Mouse (Mus musculus) testis, adult 2 months (tissue): ENCODE data around the gene Gtf3c5. TPM values are rescaled to one million over a fixed set of nuclear protein-coding genes. Genes with fewer than 3 reads are reported as not detected.

Experiments used
- H3K27ac ChIP-seq: fragments of 200-500 bp; 2 replicates; pipeline ENCODE4 v1.5.1; 2012; ENCODE audit warnings: low read depth, low read length; ENCODE audit not compliant: control insufficient read depth, insufficient read depth
- H3K27me3 ChIP-seq: fragments of 200-500 bp; 2 replicates; pipeline ENCODE4 v1.6.1; 2012; ENCODE audit warnings: mild to moderate bottlenecking, low read length, moderate library complexity; ENCODE audit not compliant: control insufficient read depth, insufficient read depth
- H3K36me3 ChIP-seq: fragments of 200-500 bp; 2 replicates; pipeline ENCODE4 v1.6.1; 2012; ENCODE audit warnings: mild to moderate bottlenecking, low read length; ENCODE audit not compliant: control insufficient read depth, insufficient read depth
- H3K4me1 ChIP-seq: fragments of 200-500 bp; 2 replicates; pipeline ENCODE4 v1.6.1; 2012; ENCODE audit warnings: low read length; ENCODE audit not compliant: control insufficient read depth, insufficient read depth
- H3K4me3 ChIP-seq: fragments of 200-500 bp; 2 replicates; pipeline ENCODE4 v1.5.1; 2012; ENCODE audit warnings: low read depth, mild to moderate bottlenecking, low read length, moderate library complexity, mixed read lengths; ENCODE audit not compliant: control insufficient read depth
- CTCF ChIP-seq: fragments of 200-500 bp; IDR thresholded peaks from 2 replicates; pipeline ENCODE4 v1.5.1; 2012; ENCODE audit warnings: low read depth, mild to moderate bottlenecking, inconsistent platforms, low read length, moderate library complexity; ENCODE audit not compliant: control insufficient read depth, insufficient read depth, insufficient replicate concordance
- POLR2A ChIP-seq: fragments of 200-500 bp; IDR thresholded peaks from 2 replicates; pipeline ENCODE4 v1.6.1; 2012; ENCODE audit warnings: low read depth, mild to moderate bottlenecking, inconsistent platforms, low read length, moderate library complexity; ENCODE audit not compliant: control insufficient read depth
- polyA plus RNA-seq: library from polyadenylated mRNA; depleted of rRNA; stranded (reverse); fragments of >200 nt; gene quantifications from 2 replicates; pipeline ENCODE4 v1.2.3, GENCODE M21; 2012

Gtf3c5 gene
- polyA plus RNA-seq, 1 experiment: 17.3 TPM

DNA sequence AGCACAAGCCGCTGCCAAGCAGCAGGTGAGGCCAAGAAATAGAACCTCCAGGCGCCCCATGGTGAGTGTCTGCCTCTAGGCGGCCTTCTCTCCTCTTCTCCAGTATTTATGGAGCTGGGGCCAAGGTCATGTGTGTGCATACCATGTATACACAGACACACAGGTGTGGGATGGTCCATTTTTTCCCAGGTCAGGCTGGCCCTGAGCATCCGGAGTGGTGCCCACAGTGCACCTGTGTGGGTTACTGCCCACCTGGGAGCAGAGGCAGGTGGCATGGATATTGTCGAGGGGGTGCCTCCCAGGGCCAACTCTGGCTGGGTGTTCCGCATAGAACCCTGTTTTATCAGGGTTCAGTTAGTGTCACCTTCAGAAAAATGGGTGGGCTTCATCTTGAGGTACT lies 20.2 kb downstream of the Gtf3c5 start, which contains the start of gene Cel:
Gene Cel, minus strand, starts transcription at position 101 of the 400 bp plus-strand sequence.
- no peaks in the 10 kb centered on the region for H3K27me3 ChIP-seq
- H3K4me3 ChIP-seq: no peak within 1 kb of the TSS
- no peaks in the 10 kb centered on the region for H3K4me1 ChIP-seq
- no peak within 1 kb of the TSS for H3K27ac ChIP-seq
- TF ChIP-seq CTCF (no peak), POLR2A (no peak)
- peaks cover under 1% of the 10 kb centered on the region; the same call in 1 of the 2 replicates for H3K36me3 ChIP-seq

DNA sequence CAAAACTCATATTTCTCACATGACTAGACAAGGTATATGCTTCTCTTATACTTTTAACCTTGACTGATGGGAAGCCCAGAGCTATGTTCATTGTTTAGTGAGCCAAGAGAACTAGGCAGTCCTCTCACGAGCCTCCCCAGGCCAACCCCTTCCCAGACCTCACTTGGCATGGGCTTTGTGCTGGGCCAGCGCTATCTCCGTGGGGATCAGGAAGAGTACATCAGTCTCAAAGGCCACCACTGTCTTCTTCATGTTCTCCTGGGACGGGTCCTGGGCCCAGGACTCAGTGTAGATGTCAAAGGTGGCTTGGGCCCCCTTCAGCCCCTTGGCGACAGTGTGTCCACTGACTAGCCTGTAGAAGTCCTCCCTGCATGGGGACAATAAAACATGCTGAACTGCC lies 26.1 kb downstream of the Gtf3c5 start:
- no peaks in the 10 kb centered on the region for H3K4me1 ChIP-seq
- H3K27ac ChIP-seq: no peak overlapping the region
- H3K27me3 ChIP-seq: no peaks in the 10 kb centered on the region
- H3K4me3 ChIP-seq: no peak overlapping the region
- H3K36me3 ChIP-seq: no peaks in the 10 kb centered on the region; the same call in 1 of the 2 replicates
- TF ChIP-seq POLR2A: no peak
- no peak for TF ChIP-seq CTCF

DNA sequence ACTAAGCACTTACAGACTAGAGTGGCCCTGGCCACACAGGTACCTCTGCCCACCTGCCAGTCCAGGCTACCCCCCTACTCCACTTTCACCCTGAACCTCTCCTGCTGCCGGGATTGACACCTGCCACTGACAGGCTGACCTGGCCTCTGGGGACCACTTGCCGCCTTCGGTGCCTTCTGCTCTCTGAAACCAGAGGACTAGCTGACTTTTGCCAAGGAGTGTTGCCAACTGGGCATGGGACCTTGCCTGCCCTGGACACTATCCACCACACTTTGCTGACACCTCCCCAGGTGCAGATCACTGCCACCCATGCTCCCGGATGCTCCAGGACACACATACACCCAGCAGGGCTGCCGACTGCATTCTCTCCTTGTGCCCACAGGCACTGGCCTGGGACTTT lies 31.2 kb downstream of the Gtf3c5 start:
- Histone ChIP-seq H3K4me1 (no peaks in the 10 kb centered on the region), H3K36me3 (peaks cover 10% of the 10 kb centered on the region), H3K27ac (no peak overlapping the region), H3K27me3 (no peaks in the 10 kb centered on the region), H3K4me3 (no peak overlapping the region)
- TF ChIP-seq CTCF (no peak), POLR2A (no peak)

DNA sequence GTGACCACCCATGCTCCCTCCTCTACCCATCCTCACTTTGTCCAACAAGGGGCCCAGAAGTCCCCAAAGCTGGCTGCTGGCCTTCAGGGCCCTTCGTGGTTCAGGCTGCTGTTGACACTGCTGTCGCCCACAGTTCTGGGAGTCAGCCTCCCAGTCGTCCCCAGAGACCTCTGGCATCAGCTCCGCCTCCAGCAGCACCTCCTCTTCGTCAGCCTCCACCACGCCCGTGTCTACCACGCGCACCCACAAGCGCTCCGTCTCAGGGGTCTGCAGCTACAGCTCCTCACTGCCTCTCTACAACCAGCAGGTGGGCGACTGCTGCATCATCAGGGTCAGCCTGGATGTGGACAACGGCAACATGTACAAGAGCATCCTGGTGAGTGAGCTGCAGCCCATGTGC lies 34.4 kb downstream of the Gtf3c5 start:
- Histone ChIP-seq H3K4me1 (no peaks in the 10 kb centered on the region), H3K27ac (no peak overlapping the region), H3K36me3 (peaks cover 13% of the 10 kb centered on the region), H3K4me3 (no peak overlapping the region), H3K27me3 (no peaks in the 10 kb centered on the region)
- TF ChIP-seq POLR2A: no peak
- no peak for TF ChIP-seq CTCF

DNA sequence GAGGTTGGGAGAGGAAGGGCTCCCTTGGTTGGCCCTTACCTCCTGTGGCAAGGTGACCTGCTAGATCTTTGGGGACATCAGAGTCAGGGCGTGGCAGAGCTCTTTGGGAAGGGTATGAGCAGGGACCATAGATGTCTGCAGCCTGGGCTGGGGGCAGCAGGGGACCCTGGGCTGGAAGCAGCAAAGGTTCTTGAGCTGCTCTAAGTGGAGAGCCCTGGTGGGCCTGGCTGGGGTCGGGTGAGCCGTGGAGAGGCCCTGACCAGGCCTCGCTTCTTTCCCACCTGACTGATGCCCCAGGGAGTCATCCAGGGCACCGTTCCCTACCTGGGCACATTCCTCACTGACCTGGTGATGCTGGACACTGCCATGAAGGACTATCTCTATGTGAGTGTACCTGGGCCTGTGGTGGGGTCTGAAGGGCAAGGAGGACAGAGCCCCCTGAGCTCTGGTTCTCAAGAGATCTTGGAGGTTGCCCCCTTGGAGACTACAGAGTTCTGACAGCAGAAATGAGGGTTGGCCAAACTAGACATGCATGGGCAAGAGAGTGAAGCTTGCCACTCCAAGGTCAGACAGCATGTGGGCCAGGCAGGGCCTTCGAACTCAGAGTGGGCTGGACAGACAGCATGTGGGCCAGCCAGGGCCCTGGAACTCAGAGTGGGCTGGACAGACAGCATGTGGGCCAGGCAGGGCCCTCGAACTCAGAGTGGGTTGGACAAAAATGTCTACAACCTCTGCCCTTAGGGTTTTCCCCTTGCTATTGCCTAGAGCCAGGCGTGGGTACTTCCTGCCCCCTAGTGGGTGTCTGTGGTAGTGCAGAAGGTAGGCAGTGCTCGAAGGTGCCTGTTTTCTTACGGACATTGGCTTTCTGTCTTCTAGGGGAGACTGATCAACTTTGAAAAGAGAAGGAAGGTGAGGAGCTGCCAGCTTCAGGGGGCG lies 36.0 kb downstream of the Gtf3c5 start:
- H3K4me1 ChIP-seq: no peaks in the 10 kb centered on the region
- no peak overlapping the region for H3K4me3 ChIP-seq
- H3K36me3 ChIP-seq: peaks cover 16% of the 10 kb centered on the region
- no peaks in the 10 kb centered on the region for H3K27me3 ChIP-seq
- H3K27ac ChIP-seq: no peak overlapping the region
- TF ChIP-seq CTCF: peak; percentile 87; the same call in 1 of the 2 replicates
- TF ChIP-seq POLR2A: no peak

DNA sequence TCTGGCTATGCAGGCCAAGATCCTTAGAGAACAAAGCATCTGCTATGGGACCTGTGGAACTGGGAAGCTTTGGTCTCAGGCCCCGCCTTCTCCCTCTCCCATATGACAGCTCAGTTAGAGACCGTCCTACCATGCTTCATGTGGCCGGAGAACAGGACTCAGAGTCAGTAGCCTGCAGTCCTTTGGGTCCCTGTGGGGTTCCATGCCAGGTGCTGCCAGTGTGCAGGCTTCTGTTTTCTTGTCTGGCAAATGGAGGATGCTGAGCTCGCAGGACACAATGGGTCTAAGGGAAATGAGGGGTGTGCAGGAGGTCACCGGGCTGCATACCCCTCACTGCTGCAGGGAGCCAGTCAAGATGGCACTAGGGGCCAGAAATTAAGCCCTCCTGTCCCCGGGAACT lies 37.0 kb downstream of the Gtf3c5 start:
- Histone ChIP-seq H3K4me1 (no peaks in the 10 kb centered on the region), H3K27me3 (no peaks in the 10 kb centered on the region), H3K27ac (no peak overlapping the region), H3K4me3 (no peak overlapping the region), H3K36me3 (peaks cover 17% of the 10 kb centered on the region)
- TF ChIP-seq POLR2A (no peak), CTCF (no peak)

DNA sequence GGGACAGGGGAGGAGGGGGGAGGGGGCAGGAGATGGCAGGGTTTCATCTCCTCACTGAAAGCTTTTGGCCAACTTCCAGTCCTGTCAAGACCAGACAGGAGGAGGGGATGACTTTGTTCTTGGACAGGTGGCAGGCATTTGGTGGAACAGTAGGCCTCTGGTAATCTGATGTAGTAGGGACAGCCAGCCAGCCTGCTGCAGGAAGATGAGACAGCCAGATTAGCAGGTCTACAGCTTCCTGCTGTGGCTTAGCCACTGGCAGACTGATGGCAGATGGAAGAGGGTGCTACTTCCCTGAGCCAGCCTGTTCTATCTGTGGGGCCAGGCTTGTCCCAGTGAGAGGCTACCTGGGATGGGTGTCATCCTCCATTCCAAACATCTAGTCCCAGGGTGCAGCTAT lies 37.6 kb downstream of the Gtf3c5 start:
- no peak overlapping the region for H3K4me3 ChIP-seq
- no peak overlapping the region for H3K27ac ChIP-seq
- H3K36me3 ChIP-seq: peaks cover 17% of the 10 kb centered on the region
- TF ChIP-seq POLR2A (no peak), CTCF (no peak)
- H3K27me3 ChIP-seq: no peaks in the 10 kb centered on the region
- H3K4me1 ChIP-seq: no peaks in the 10 kb centered on the region
